Mouse (Mus musculus) 3T3-L1 (cell line): ENCODE measurements around the gene Tubgcp6.

Experiments used
- DNase-seq: peaks from one replicate; pipeline ENCODE4 v3.0.0-alpha.2; 2015; ENCODE audit warnings: low read depth, low spot score

Tubgcp6 gene

DNA sequence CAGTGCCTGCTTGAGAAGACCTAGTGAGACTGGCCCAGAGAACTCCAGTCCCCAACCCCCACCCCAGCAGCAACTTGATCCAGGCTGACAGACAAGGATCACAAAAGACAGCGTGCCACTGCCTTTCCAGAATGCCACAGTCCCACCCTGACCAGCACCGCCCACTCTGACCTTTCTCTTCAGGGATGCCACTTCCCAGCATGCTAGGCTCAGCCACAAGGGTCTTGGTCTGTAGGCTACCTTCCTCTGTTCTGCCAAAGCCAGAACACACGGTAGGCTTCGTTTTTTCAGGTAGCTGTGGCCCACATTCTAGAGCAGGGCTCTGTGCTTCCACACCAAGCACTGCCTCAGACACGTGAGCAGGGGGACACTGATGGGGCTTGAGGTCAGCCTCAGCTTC, 20.3 kb downstream of the Tubgcp6 start:
- no peak for DNase-seq

DNA sequence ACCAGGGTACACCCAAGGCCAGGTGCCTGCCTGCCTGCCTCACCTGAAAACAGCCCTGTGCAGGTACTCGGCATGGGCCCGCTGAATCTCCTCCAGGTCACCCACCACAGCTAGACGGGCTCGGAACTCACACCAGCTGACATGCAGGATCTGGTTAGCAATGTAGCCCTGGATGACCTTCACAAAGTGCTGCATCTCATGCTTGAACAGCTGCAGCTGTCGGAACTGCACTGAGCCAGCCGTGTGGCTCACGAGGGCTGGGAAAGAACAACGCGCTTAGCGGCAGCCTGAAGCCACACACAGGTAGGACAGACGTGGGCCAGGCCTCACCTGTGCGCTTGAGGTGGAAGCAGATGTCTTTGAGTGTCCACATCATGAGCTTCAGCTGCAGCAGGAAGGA, 22.1 kb downstream of the Tubgcp6 start:
- no peak for DNase-seq

DNA sequence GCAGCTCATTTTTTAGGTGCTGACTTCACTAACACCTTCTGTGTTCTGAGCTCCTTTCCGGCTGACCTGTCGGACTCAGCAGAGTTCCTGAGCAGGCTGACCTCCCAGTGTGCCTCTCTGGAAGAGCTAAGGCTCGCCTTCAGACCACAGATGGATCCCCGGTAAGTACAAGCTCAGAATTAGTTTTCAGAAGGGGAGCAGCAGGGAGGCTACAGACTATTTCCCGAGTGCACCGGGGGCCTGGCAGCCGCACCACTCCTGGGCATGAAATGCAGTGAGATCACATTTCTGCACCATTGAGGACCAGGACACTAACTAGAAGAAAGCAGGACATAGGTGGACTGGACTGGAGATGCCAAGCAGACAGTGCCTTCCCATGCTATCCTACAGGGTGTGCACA, 24.3 kb downstream of the Tubgcp6 start:
- DNase-seq, result no peak

DNA sequence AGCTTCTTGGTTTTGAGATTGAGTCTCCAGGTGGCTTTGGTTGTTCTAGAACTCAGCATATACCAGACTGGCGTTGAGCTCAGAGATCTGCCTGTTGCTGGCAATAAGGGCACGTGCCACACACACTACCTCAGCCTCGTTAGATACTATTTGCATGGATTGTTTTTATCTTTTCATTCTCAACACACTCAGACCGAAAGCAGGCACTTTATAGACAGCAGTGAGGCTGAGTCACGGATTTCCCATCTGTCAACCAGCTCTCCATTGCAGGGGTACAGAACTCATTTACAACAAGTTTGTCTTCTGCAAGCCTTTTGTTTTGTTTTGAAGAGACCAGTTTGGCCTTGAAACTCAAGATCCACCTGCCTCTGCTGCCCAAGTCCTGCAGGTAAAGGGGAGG, 25.5 kb downstream of the Tubgcp6 start:
- no peak for DNase-seq

GRCm38 (mm10) chr15:89092181-89092580, 30.7 kb downstream of the Tubgcp6 start:
- no peak for DNase-seq

DNA sequence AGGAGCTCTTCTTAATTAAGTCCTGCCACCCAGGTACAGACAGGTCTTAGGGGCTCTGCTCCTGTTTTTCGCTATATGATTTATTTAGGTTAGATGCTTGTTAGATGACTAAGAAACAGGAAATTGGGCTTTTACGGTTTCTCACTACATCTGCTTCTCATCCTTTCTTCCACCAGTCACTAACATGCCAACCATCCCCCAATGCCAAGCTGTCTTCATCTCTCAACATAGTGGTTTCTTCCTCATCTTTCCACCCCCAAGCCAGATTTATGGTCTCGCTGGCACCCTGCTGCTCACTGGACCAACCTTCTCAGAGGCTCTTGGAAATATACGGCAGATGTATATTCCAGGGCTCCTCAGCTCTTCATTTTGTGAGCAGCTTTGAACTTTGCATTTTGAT, 32.2 kb downstream of the Tubgcp6 start:
- DNase-seq, result peak; percentile 74

DNA sequence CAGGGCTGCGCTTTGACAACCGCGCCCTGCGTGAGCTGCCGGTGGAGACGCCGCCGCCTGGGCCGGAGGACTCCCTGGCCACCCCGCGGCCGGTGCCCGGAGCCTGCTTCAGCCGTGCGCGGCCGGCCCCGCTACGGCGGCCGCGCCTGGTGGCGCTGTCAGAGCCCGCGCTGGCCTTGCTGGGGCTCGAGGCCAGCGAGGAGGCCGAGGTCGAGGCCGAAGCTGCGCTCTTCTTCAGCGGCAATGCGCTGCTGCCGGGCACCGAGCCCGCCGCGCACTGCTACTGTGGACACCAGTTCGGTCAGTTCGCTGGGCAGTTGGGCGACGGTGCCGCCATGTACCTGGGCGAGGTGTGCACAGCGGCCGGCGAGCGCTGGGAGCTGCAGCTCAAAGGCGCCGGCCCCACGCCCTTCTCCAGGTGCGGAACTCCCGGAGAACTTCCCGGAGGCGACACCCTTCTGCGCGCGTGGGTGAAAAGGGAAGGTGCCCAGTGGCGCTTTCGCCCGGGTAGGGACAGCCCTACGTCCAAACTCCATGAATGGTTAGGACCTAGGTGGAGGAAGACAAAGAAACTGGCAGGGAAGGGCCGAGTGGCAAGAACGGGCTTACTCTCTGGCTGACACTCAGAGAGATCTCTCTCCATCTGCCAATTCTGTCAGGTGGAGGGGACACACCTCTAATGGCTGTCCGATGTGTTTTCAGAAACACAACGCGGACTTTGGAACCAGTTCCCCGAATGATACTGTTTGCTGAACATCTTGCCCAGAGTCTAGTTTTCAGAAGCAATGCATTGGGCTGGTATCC, 33.5 kb downstream of the Tubgcp6 start:
- DNase-seq, result peak; percentile 24

- DNase-seq, result peak; percentile 93
Observed at GRCm38 (mm10) chr15:89088607-89089247, 34.2 kb downstream of the Tubgcp6 start, which contains the start of gene Selenoo. Gene Selenoo (plus strand): TSS chr15:89089084.

- DNase-seq, result no peak
Observed at GRCm38 (mm10) chr15:89084826-89085225, 38.1 kb downstream of the Tubgcp6 start.

DNA sequence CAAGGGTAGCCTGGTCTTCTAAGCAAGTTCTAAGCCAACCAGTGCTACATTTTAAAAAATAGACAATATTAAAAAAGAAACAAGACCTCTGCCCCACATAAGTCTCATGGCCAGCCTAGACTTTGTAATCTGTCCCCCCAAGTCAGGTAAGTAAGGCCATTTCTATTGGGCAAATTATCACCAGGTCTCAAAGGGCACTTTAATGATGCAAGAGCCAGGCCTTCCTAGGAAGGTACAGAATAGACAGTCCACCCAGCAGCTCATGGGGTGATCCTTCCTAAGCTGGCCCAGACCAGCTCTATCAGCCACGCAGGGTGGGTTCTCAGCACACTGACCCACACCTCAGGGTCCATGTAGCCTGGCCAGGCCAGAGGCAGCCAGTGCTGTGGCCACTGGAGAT, 39.0 kb downstream of the Tubgcp6 start:
- no peak for DNase-seq

GRCm38 (mm10) chr15:89078208-89078836, 44.6 kb downstream of the Tubgcp6 start:
- peak; percentile 35 for DNase-seq

DNA sequence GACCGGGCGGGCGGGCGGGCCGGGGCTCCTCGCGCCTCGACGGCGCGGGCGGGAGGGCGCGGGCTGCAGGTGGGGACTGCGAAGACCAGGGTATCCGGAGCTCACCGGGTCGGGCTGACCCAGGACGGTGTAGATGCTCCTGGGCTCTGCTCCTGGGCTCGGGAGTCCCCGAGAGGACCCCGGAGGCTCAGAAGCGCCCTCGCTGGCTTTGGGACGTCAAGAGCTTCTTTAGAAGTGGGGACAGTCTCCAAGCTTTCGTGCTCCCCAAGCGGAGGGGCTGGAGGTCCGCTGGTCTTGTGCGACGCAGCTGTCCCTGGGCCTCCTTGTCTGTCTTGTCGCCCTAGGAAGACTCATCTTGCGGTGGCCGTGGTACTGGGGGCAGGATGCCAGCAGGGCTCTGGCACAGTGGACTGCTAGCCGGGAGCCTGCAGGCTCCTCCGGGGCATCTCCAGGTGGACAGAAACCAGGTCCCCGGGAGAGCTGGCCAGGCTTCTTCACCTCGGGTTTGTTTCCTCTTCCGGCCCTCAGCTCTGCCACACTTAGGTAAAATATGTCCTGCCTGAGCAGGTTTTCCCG, 46.7 kb downstream of the Tubgcp6 start:
- peak; percentile 55 for DNase-seq

DNA sequence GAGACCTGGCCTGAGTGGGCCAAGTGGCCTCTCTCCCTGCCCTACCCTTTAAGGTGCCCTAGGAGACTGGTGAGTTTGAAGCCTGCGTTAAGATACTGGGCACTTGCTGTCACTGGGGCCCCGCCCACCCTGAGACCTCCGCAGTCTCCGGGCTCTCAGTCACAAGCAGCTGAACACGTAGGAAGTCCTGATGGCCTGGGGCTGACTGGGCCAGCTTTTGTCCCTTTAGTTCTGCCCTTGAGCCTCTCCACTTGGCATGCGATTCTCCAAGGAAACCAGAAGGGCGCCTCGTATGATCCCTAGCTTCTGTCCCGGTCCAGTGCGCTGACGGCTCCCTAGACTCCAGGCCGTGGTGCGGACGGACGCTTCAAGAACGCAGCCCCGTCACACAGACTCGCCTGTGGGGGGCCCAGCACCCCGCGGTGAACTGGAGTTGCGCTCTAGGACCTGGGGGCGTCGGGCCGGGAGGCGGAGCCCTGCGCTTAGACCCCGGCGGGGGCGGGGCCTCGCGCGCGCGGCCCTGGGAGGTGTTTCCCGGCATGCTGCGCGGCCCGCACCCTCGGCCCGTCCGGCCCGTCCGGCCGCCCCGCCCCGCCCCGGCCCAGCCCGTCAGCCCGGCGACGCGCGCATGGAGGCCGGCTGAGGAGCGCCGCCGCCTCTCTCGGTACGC, 47.3 kb downstream of the Tubgcp6 start:
- DNase-seq, result peak; percentile 77

- DNase-seq, result peak; percentile 40
Observed at GRCm38 (mm10) chr15:89074613-89075477, 48.1 kb downstream of the Tubgcp6 start, which contains the start of gene Trabd. Gene Trabd (plus strand): TSS chr15:89075124.

GRCm38 (mm10) chr15:89073993-89074603, 48.8 kb downstream of the Tubgcp6 start:
- DNase-seq, result no peak

GRCm38 (mm10) chr15:89070606-89071005, 52.3 kb downstream of the Tubgcp6 start:
- no peak for DNase-seq

DNA sequence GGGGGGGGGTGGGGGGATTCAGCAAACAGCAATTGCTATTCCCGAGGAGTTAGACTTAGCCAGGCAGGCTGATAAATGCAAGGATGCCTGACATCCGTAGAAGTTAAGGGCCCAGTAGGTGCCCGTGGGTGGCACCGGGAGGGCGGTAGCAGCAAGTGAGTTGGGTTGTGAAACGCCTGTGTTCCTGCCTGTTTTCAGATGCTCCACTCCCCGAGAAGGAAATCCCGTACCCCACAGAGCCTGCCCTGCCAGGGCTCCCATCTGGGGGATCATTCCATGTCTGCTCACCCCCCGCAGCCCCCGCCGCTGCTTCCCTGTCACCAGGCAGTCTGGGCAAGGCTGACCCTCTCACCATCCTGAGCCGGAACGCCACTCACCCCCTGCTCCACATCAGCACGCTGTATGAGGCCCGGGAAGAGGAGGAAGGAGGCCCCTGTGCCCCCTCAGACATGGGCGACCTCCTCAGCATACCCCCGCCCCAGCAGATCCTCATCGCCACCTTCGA, 53.5 kb downstream of the Tubgcp6 start:
- DNase-seq, result no peak

DNA sequence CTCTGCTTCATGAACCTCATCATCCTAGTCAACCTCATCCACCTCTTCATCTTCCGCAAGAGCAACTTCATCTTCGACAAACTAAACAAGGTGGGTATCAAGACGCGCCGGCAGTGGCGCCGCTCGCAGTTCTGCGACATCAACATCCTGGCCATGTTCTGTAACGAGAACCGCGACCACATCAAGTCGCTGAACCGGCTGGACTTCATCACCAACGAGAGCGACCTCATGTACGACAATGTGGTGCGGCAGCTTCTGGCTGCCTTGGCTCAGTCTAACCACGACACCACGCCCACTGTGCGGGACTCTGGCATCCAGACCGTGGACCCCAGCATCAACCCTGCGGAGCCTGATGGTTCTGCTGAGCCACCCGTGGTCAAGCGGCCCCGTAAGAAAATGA, 54.7 kb downstream of the Tubgcp6 start:
- no peak for DNase-seq

GRCm38 (mm10) chr15:89067609-89068008, 55.3 kb downstream of the Tubgcp6 start:
- DNase-seq, result no peak

- no peak for DNase-seq
Observed at GRCm38 (mm10) chr15:89064891-89065290, 58.0 kb downstream of the Tubgcp6 start.
